Mouse (Mus musculus): ENCODE results near the gene Negr1. TPM values are rescaled to one million over a fixed set of nuclear protein-coding genes. Genes with fewer than 3 reads are reported as not detected.

The Negr1 gene
- polyA plus RNA-seq, 1 experiment from 2014 or later, result 6.0 TPM

DNA sequence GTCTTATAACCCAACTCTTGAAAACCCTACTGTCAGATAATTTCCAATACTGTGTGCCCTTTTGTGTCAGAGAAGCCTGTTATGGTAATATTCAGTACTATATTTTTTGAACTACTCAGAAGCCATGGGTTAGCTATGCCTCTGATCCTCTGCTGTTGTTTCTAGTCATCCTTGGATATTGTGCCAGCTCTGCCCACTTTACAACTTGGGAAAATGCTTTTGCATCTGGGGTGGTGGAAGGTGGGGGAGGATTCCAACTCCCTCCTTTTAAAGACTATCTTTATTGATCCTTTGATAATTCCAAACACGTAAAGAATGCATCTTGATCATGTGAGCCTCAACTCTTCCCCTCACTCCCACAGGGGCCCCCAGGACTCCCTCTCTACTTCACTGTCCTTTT lies 361.6 kb downstream of the Negr1 start:
- DNase-seq (ENCODE audit: low spot score) (no peak), ATAC-seq (replicated peaks; ENCODE audit: low FRiP score, low TSS enrichment, low read depth) (no peak)
- H3K27ac ChIP-seq (ENCODE audit: low read depth), result no peak overlapping the region
- no peaks in the 10 kb centered on the region for H3K9me3 ChIP-seq (ENCODE audit: control insufficient read depth, low read length)
- H3K36me3 ChIP-seq (ENCODE audit: control insufficient read depth, insufficient read depth, low read length), result no peaks in the 10 kb centered on the region
- WGBS, result 78% methylated on average over 1 of the region's 1 CpGs
- 0 out of 2 replicates have a peak, but pooled peaks cover 3% of the 10 kb centered on the region for H3K4me1 ChIP-seq (replicated peaks; ENCODE audit: control insufficient read depth, insufficient read depth, low read length)
- H3K4me2 ChIP-seq (ENCODE audit: low read length), result no peak overlapping the region
- H3K27me3 ChIP-seq (replicated peaks; ENCODE audit: control insufficient read depth, insufficient read depth, low read length), result no peaks in the 10 kb centered on the region
- H3K9ac ChIP-seq (ENCODE audit: low read length), result no peak overlapping the region
- no peak overlapping the region for H3K4me3 ChIP-seq (ENCODE audit: low read depth, low read length)

DNA sequence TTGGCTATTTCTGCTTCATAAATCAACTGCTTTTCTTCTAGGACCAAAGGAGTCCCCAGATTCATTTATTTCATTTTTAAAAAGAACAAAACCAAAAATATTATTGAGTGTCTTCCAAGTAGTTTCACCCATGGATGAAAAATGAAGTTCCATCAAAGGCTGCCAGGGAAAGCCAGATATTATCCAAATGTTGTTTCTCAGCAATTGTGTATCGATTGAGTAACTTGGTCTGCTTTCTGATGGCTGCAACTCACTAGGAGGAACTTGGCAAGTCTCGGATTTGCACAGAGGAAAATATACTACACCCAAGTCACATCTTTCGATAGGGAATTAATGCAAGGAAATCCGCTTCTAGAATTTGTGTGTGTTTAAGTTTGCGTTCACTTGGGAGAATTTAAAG lies 363.5 kb downstream of the Negr1 start:
- H3K27me3 ChIP-seq (replicated peaks; ENCODE audit: control insufficient read depth, insufficient read depth, low read length), result no peaks in the 10 kb centered on the region
- no peaks in the 10 kb centered on the region for H3K9me3 ChIP-seq (ENCODE audit: control insufficient read depth, low read length)
- no peak overlapping the region for H3K4me3 ChIP-seq (ENCODE audit: low read depth, low read length)
- H3K4me1 ChIP-seq (replicated peaks; ENCODE audit: control insufficient read depth, insufficient read depth, low read length), result 0 out of 2 replicates have a peak, but pooled peaks cover 3% of the 10 kb centered on the region
- no peaks in the 10 kb centered on the region for H3K36me3 ChIP-seq (ENCODE audit: control insufficient read depth, insufficient read depth, low read length)
- DNase-seq (ENCODE audit: low spot score), result no peak
- H3K27ac ChIP-seq (ENCODE audit: low read depth), result no peak overlapping the region
- H3K9ac ChIP-seq (ENCODE audit: low read length), result no peak overlapping the region
- no peak overlapping the region for H3K4me2 ChIP-seq (ENCODE audit: low read length)
- WGBS, result 88% methylated on average over 5 of the region's 5 CpGs
- ATAC-seq (replicated peaks; ENCODE audit: low FRiP score, low TSS enrichment, low read depth), result no peak

DNA sequence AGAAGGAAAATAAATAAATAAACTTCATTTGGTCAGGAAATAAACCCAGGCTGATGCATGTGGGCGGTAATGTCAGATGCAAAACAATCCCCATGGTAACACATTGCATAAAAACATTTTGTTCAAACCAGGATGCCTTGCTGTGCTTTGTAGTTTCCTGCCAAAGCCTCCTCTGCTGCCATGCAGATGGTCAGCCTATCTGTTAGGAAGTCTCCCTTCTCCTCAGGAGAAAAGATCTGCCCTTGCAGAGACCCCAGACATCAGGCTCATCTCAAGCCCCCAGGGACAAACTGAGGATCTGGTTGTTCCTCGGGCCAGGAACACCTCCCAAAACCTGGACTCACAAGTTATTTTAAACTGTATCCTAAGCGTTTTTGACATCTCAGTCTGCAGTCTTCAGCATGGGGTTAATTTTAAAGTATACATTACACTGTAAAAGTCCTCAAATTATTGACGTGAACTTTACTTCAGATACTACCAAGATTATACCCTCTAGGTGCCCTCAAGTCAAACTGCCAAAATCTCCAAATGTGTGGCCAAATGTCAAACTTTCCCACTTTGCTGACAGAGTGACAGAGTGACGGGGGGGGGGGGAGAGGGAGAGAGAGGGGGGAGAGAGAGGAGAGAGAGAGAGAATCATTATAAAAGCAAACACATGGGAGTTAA lies 366.9 kb downstream of the Negr1 start:
- Histone ChIP-seq H3K4me2 (ENCODE audit: low read length) (no peak overlapping the region), H3K4me1 (replicated peaks; ENCODE audit: control insufficient read depth, insufficient read depth, low read length) (no peaks in the 10 kb centered on the region), H3K27ac (ENCODE audit: low read depth) (no peak overlapping the region), H3K27me3 (replicated peaks; ENCODE audit: control insufficient read depth, insufficient read depth, low read length) (no peaks in the 10 kb centered on the region), H3K36me3 (ENCODE audit: control insufficient read depth, insufficient read depth, low read length) (no peaks in the 10 kb centered on the region), H3K9me3 (ENCODE audit: control insufficient read depth, low read length) (no peaks in the 10 kb centered on the region), H3K4me3 (ENCODE audit: low read depth, low read length) (no peak overlapping the region), H3K9ac (ENCODE audit: low read length) (no peak overlapping the region)
- no peak for ATAC-seq (replicated peaks; ENCODE audit: low FRiP score, low TSS enrichment, low read depth)
- DNase-seq (ENCODE audit: low spot score), result no peak
- 58% methylated on average over 5 of the region's 5 CpGs for WGBS

DNA sequence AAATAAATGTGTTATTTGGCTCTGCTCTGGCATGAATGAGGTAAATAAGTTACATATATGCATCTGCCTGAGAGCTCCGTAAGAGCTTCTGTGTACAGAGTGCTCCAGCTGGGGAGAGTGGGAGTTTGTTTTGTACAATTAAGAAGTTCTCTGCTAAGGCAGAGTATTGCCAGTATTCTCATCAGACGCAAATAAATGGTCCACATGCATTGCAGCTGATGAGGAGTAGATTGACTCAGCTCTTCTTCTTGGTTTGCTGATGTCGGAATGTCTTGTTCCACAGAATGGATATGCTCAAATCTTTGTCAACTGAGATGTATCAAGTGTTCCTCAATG lies 367.4 kb downstream of the Negr1 start:
- Histone ChIP-seq H3K27ac (ENCODE audit: low read depth) (no peak overlapping the region), H3K9me3 (ENCODE audit: control insufficient read depth, low read length) (no peaks in the 10 kb centered on the region), H3K4me3 (ENCODE audit: low read depth, low read length) (no peak overlapping the region), H3K4me2 (ENCODE audit: low read length) (no peak overlapping the region), H3K9ac (ENCODE audit: low read length) (no peak overlapping the region), H3K27me3 (replicated peaks; ENCODE audit: control insufficient read depth, insufficient read depth, low read length) (no peaks in the 10 kb centered on the region), H3K4me1 (replicated peaks; ENCODE audit: control insufficient read depth, insufficient read depth, low read length) (no peaks in the 10 kb centered on the region), H3K36me3 (ENCODE audit: control insufficient read depth, insufficient read depth, low read length) (no peaks in the 10 kb centered on the region)
- no peak for DNase-seq (ENCODE audit: low spot score)
- ATAC-seq (replicated peaks; ENCODE audit: low FRiP score, low TSS enrichment, low read depth), result no peak
- WGBS, result 76% methylated on average over 3 of the region's 3 CpGs

DNA sequence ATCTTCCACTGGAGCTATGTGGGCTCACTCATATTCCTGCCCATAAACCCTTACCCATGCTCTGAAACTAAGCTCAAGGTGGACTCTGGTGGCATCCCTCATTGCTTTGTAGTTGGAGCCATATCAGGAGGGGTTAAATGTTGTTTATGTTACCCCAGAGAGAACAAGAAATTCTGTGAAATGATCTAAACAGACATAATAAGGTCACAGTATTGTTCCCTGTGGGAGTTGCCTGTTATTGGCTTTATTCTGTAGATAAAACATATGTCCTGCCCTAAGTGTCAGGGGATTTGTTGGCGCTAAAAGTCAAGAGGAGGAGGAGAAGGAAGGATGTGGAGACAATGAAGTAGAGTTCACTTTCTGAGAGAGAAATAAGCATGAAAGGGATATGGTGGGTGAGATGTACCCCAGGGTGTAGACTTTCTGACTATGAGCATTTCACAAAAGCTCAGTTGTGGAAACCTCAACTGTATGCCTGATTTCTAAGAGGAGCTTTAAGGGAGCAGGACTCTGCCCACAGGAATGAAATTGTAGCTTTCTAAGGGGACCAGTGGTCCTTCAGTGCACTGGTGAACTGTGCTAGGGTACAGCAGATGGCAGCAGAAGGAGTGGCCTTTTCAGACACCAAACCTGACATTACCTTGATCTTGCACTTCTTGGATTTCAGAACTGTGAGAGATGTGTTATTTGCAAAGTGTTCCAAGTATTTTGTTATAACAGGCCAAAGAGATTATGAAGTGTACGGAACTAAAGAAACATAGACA lies 368.3 kb downstream of the Negr1 start:
- H3K36me3 ChIP-seq (ENCODE audit: control insufficient read depth, insufficient read depth, low read length), result no peaks in the 10 kb centered on the region
- no peak overlapping the region for H3K4me2 ChIP-seq (ENCODE audit: low read length)
- H3K4me3 ChIP-seq (ENCODE audit: low read depth, low read length), result no peak overlapping the region
- ATAC-seq (replicated peaks; ENCODE audit: low FRiP score, low TSS enrichment, low read depth) (no peak), DNase-seq (ENCODE audit: low spot score) (no peak)
- WGBS, result 79% methylated on average over 2 of the region's 2 CpGs
- H3K27me3 ChIP-seq (replicated peaks; ENCODE audit: control insufficient read depth, insufficient read depth, low read length), result no peaks in the 10 kb centered on the region
- H3K4me1 ChIP-seq (replicated peaks; ENCODE audit: control insufficient read depth, insufficient read depth, low read length), result no peaks in the 10 kb centered on the region
- no peak overlapping the region for H3K27ac ChIP-seq (ENCODE audit: low read depth)
- H3K9ac ChIP-seq (ENCODE audit: low read length), result no peak overlapping the region
- no peaks in the 10 kb centered on the region for H3K9me3 ChIP-seq (ENCODE audit: control insufficient read depth, low read length)

DNA sequence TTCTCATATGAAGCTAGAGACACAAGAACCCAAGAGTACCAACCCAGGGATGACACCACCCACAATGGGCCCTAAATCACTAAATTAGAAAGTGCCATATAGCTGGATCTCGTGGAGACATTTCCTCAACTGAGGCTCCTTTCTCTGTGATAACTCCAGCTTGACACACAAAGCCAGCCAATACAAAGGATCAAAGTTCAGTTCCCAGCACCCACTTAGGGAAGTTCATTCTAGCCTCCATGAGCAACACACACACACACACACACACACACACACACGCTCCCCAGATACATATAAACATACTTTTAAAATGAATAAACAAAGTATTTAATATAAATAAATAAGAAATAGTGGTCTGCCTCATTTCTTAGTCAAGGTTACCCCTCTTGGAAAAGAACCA lies 369.4 kb downstream of the Negr1 start:
- Histone ChIP-seq H3K27me3 (replicated peaks; ENCODE audit: control insufficient read depth, insufficient read depth, low read length) (no peaks in the 10 kb centered on the region), H3K36me3 (ENCODE audit: control insufficient read depth, insufficient read depth, low read length) (no peaks in the 10 kb centered on the region), H3K4me3 (ENCODE audit: low read depth, low read length) (no peak overlapping the region), H3K9me3 (ENCODE audit: control insufficient read depth, low read length) (no peaks in the 10 kb centered on the region), H3K4me1 (replicated peaks; ENCODE audit: control insufficient read depth, insufficient read depth, low read length) (no peaks in the 10 kb centered on the region), H3K4me2 (ENCODE audit: low read length) (no peak overlapping the region), H3K27ac (ENCODE audit: low read depth) (no peak overlapping the region), H3K9ac (ENCODE audit: low read length) (no peak overlapping the region)
- ATAC-seq (replicated peaks; ENCODE audit: low FRiP score, low TSS enrichment, low read depth), result no peak
- DNase-seq (ENCODE audit: low spot score), result no peak
- WGBS, result 68% methylated on average over 2 of the region's 2 CpGs

DNA sequence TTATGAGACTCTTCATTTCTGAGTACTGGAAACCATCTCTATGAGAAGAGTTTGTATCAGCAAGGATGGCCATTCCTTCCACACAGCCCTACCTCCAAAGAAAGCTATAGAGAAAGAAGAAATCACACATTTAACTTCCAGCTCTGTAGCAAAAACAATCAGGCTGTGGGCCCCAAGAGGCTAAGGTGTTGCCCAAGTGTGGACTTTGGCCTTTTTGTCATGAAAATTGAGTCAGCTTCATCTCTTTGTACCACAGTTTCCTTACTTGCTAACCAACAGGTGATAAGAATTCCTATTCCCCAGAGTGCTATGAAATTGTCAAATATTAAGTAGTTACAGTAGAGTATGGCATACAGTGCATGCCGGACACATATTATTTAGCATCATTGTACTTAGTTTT lies 369.9 kb downstream of the Negr1 start:
- no peaks in the 10 kb centered on the region for H3K27me3 ChIP-seq (replicated peaks; ENCODE audit: control insufficient read depth, insufficient read depth, low read length)
- no peak overlapping the region for H3K4me2 ChIP-seq (ENCODE audit: low read length)
- no peak for DNase-seq (ENCODE audit: low spot score)
- H3K4me1 ChIP-seq (replicated peaks; ENCODE audit: control insufficient read depth, insufficient read depth, low read length), result no peaks in the 10 kb centered on the region
- no peak overlapping the region for H3K4me3 ChIP-seq (ENCODE audit: low read depth, low read length)
- H3K36me3 ChIP-seq (ENCODE audit: control insufficient read depth, insufficient read depth, low read length), result no peaks in the 10 kb centered on the region
- ATAC-seq (replicated peaks; ENCODE audit: low FRiP score, low TSS enrichment, low read depth), result no peak
- WGBS, result 97% methylated on average over 1 of the region's 1 CpGs
- H3K9me3 ChIP-seq (ENCODE audit: control insufficient read depth, low read length), result no peaks in the 10 kb centered on the region
- no peak overlapping the region for H3K27ac ChIP-seq (ENCODE audit: low read depth)
- no peak overlapping the region for H3K9ac ChIP-seq (ENCODE audit: low read length)

DNA sequence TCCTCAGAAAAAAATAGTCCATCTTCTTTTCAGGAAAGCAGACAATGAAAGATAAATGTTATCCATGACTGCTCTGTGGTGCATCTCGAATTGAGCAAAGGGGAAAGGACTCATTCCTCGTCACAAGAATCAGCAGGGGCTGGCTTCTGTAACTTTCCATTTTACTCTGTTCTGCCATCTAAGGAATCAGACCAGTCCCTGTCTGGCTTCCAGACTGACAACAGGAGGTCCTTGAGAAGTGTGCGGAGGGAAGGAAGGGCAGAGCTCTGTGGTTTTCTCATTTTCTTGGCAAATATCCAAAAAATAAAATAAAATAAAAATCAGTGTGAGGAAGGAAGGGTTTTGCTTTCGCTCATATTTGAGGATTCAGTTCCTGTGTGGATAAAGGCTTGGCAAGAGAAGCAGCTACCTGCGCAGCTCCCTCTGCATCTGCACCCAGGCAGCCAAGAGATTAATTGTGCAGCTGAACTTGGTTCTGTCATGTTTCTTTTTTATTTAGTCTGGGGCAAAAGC lies 373.2 kb downstream of the Negr1 start:
- no peak for ATAC-seq (replicated peaks; ENCODE audit: low FRiP score, low TSS enrichment, low read depth)
- Histone ChIP-seq H3K36me3 (ENCODE audit: control insufficient read depth, insufficient read depth, low read length) (no peaks in the 10 kb centered on the region), H3K9me3 (ENCODE audit: control insufficient read depth, low read length) (no peaks in the 10 kb centered on the region), H3K4me1 (replicated peaks; ENCODE audit: control insufficient read depth, insufficient read depth, low read length) (no peaks in the 10 kb centered on the region), H3K27ac (ENCODE audit: low read depth) (no peak overlapping the region), H3K4me3 (ENCODE audit: low read depth, low read length) (no peak overlapping the region), H3K9ac (ENCODE audit: low read length) (no peak overlapping the region), H3K4me2 (ENCODE audit: low read length) (no peak overlapping the region), H3K27me3 (replicated peaks; ENCODE audit: control insufficient read depth, insufficient read depth, low read length) (no peaks in the 10 kb centered on the region)
- DNase-seq (ENCODE audit: low spot score), result no peak
- WGBS, result 38% methylated on average over 5 of the region's 5 CpGs

DNA sequence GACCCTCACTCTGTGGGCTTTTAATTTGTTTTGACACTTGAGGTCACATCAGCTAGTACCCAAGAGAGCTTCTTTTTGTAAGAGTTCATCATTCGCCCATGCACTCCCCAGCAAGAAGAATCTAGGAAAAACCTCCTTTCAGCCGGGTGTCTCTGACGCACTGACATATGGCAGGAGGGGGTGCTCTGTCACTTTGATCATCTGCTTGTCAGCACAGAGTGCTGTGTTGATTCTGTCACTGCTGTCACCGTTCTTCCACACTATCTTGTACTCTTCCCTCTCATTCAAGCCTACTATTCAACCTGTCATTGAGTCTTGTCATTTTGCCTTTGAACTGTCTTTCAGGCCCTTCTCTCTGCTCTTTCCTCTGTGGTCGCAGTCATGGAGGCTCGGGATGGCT lies 385.8 kb downstream of the Negr1 start:
- H3K4me3 ChIP-seq (ENCODE audit: low read depth, low read length), result no peak overlapping the region
- H3K4me1 ChIP-seq (replicated peaks; ENCODE audit: control insufficient read depth, insufficient read depth, low read length), result no peaks in the 10 kb centered on the region
- H3K9ac ChIP-seq (ENCODE audit: low read length), result no peak overlapping the region
- no peak for ATAC-seq (replicated peaks; ENCODE audit: low FRiP score, low TSS enrichment, low read depth)
- no peaks in the 10 kb centered on the region for H3K36me3 ChIP-seq (ENCODE audit: control insufficient read depth, insufficient read depth, low read length)
- no peak overlapping the region for H3K4me2 ChIP-seq (ENCODE audit: low read length)
- 68% methylated on average over 6 of the region's 6 CpGs for WGBS
- DNase-seq (ENCODE audit: low spot score), result no peak
- H3K27ac ChIP-seq (ENCODE audit: low read depth), result no peak overlapping the region
- H3K9me3 ChIP-seq (ENCODE audit: control insufficient read depth, low read length), result no peaks in the 10 kb centered on the region
- no peaks in the 10 kb centered on the region for H3K27me3 ChIP-seq (replicated peaks; ENCODE audit: control insufficient read depth, insufficient read depth, low read length)

All from intestine, embryonic 14.5 days (tissue).